Mouse (Mus musculus) gastrocnemius, adult 18-20 months (tissue): ENCODE measurements around the gene Armc9. TPM values are rescaled to one million over a fixed set of nuclear protein-coding genes. Genes with fewer than 3 reads are reported as not detected.

ENCODE experiments used
- DNase-seq: peaks from one replicate; pipeline ENCODE4 v3.0.0; 2021; ENCODE audit warnings: low spot score
- total RNA-seq, 2 experiments: library from RNA; stranded (reverse); gene quantifications; 2 replicates each; pipeline ENCODE4 v1.2.3; 2021

Gene Armc9
- total RNA-seq, 2 experiments from 2014 or later, result 2.4 to 2.7 TPM

GRCm38 (mm10) chr1:86217976-86218375 is 63.4 kb downstream of the Armc9 start:
- no peak for DNase-seq

- no peak for DNase-seq
Measured at GRCm38 (mm10) chr1:86225195-86225594, 70.6 kb downstream of the Armc9 start.

- no peak for DNase-seq
Measured at GRCm38 (mm10) chr1:86228653-86229052, 74.1 kb downstream of the Armc9 start.

- no peak for DNase-seq
Measured at GRCm38 (mm10) chr1:86229184-86229829, 74.7 kb downstream of the Armc9 start.

GRCm38 (mm10) chr1:86232631-86233030 is 78.1 kb downstream of the Armc9 start:
- DNase-seq, result no peak

- no peak for DNase-seq
Measured at GRCm38 (mm10) chr1:86233808-86234207, 79.2 kb downstream of the Armc9 start.

GRCm38 (mm10) chr1:86235118-86235517 is 80.5 kb downstream of the Armc9 start:
- DNase-seq, result no peak

GRCm38 (mm10) chr1:86236442-86236841 is 81.9 kb downstream of the Armc9 start:
- no peak for DNase-seq

- no peak for DNase-seq
Measured at GRCm38 (mm10) chr1:86239010-86239409, 84.4 kb downstream of the Armc9 start.

- no peak for DNase-seq
Measured at GRCm38 (mm10) chr1:86239871-86240270, 85.3 kb downstream of the Armc9 start.

GRCm38 (mm10) chr1:86240959-86241358 is 86.4 kb downstream of the Armc9 start:
- DNase-seq, result no peak

GRCm38 (mm10) chr1:86243490-86243889 is 88.9 kb downstream of the Armc9 start:
- no peak for DNase-seq

- DNase-seq, result no peak
Measured at GRCm38 (mm10) chr1:86245301-86246085, 90.9 kb downstream of the Armc9 start.

- DNase-seq, result no peak
Measured at GRCm38 (mm10) chr1:86253410-86253809, 98.8 kb downstream of the Armc9 start.

GRCm38 (mm10) chr1:86256311-86256710 is 101.7 kb downstream of the Armc9 start:
- no peak for DNase-seq

- no peak for DNase-seq
Measured at GRCm38 (mm10) chr1:86257228-86257627, 102.6 kb downstream of the Armc9 start.

GRCm38 (mm10) chr1:86258171-86258824 is 103.7 kb downstream of the Armc9 start:
- DNase-seq, result no peak

GRCm38 (mm10) chr1:86263564-86264339 is 109.2 kb downstream of the Armc9 start:
- no peak for DNase-seq

GRCm38 (mm10) chr1:86265060-86265459 is 110.5 kb downstream of the Armc9 start:
- DNase-seq, result no peak

- no peak for DNase-seq
Measured at GRCm38 (mm10) chr1:86268492-86269189, 114.1 kb downstream of the Armc9 start.

GRCm38 (mm10) chr1:86269190-86269508 is 114.6 kb downstream of the Armc9 start:
- no peak for DNase-seq
